Mouse (Mus musculus): ENCODE data around the gene Olfr1281. TPM values are rescaled to one million over a fixed set of nuclear protein-coding genes. Genes with fewer than 3 reads are reported as not detected.

Olfr1281 gene
- not detected in 2 replicates for polyA plus RNA-seq (2012; rRNA removed)

DNA sequence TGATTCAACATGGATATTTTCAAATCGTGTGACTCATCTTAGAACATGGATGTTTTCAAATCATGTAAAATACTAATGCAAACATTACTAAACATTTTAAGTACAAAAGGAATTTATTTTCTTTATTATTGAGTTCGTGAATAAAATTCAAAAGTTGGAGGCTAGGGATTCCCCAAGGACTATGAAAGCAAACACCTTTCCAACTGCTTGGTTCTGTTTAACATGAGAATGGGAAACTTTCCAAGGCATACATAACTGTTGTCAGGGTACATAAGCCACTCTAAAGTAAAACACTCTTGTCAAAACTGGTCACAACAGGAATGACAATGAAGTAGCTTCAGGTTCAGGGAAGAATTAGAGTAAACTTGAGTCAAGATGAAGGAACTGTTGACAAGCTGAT lies at the start of gene Olfr1281:
Olfr1281 (plus strand) TSS at position 301 of the 400 bp plus-strand sequence.

DNA sequence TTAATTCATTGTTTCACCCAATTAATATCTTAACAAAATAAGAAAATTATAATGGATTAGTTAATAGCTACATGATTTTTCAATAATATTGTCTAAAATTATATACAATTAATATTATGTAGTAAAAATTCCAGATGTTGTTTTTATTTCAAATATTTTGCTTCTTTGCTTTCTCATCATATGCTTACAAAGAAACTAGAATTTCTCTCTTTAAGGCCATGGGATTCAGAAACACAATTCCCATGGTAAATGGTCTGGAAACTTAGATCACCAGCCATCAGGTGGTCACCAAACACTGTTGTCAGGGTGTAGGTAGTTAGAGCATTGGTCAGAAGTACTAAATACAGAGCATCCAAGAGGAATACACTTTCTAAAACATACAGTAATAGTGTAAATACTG lies 36.5 kb upstream of the Olfr1281 start, which contains the start of gene Olfr1278:
Olfr1278 (plus strand) TSS at position 301 of the 400 bp plus-strand sequence.

DNA sequence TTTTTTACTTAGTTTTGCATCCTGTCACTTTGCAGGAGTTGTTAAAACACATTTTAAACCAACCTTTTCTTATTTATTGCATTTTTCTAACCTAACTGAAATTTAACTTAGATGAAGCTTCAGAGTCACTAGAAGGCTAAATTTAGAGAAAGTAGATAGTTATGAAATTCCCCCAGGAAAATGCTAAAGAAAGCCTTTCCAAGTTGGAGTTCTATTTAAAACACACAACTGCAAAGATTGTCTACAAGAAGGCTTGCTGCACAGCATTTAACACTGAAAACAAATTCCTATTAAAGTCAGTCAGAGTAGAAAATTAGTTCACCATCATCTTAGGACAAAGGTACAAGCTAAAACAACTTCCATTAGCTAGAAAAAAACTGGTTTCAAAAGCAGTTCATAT lies 25.9 kb upstream of the Olfr1281 start, which contains the start of gene Olfr1279:
Olfr1279 (plus strand) TSS at position 262 of the 400 bp plus-strand sequence.

DNA sequence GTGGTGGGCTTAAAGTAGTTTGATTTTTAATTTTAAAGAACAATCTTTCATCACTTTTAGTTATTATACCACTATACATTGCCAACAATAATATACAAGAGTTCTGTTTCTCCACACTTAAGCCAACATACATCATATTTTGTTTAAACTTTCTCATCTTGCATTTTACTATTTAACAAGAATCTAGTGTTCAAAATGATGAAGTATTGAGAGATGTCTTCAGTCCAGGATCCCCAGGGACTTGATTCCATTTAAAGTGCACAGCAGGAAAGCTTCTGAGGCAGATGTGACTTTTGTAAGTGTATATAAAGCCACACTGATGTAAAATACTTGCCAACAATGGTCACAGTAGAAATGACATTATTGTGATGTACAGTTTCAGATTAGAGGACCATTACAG lies 12.6 kb upstream of the Olfr1281 start, which contains the start of gene Olfr1280:
Olfr1280 (plus strand) TSS at position 301 of the 400 bp plus-strand sequence.

DNA sequence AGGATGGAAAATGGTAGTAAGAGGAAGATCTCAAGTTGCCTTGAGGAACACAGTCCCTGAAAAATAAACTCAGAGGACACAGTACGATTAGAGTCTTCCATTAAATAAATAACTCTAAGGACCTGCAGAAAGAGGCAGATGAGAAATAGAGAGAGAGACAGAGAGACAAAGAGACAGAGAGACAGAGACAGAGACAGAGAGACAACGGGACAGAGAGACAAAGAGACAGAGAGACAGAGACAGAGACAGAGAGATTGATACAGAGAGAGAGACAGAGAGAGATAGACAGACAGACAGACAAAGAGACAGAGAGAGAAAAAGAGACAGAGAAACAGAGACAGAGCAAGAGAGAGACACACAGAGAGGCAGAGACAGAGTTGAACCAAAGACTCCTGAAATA lies 9.7 kb downstream of the Olfr1281 start, which contains the start of gene Olfr1282:
Olfr1282 (minus strand) TSS at position 101 of the 400 bp plus-strand sequence.

DNA sequence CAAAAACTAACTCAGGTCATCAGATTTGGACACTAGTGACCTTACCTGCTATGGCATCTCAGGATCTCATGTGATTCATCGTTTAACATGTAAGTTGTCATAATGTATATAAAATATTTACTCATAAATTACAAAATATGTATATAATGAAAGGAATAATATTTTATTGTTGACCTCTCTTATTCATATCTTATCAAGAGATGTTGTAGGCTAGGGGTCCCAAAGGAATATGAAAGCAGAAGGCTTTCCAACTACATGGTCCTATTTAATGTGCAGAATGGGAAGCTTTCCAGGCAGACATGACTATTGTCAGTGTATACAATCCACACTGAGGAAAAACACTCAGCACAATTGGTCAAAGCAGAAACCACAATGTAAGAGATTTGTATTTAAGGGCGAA lies 40.2 kb downstream of the Olfr1281 start, which contains the start of gene Olfr1283:
Olfr1283 (plus strand) TSS at position 301 of the 400 bp plus-strand sequence.

DNA sequence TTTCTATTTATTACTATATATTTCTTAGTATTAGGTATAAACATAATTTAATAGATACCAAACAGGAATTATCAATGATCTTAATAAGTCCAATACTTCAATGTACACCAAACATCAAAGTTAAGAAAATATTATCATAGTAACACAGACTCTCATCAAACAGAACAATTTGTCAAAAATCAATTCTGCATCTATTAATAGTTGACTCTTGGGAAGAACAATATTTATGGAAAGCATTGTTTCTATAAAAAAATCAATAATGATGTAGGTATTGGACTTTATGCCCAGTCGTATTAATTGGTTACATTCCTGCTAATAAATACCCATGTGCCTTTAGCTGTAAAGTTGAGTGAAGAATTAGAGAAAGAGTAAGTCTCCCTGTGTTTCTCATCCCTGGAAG lies 48.9 kb downstream of the Olfr1281 start, which contains the start of gene Olfr1284:
Olfr1284 (plus strand) TSS at position 301 of the 400 bp plus-strand sequence.

Other genes with a start within 250 kb of the Olfr1281 start
- not detected in 2 replicates for gene Gm13941, start 220.5 kb upstream of the Olfr1281 start, polyA plus RNA-seq (2012; rRNA removed)
- not detected in 2 replicates for gene Gm15130, start 173.6 kb upstream of the Olfr1281 start, polyA plus RNA-seq (2012; rRNA removed)
- not detected in 2 replicates for gene 4930430A15Rik, start 96.9 kb upstream of the Olfr1281 start, polyA plus RNA-seq (2012; rRNA removed)
- gene Olfr1275, start 91.2 kb upstream of the Olfr1281 start, polyA plus RNA-seq (2012; rRNA removed): not detected in 2 replicates
- not detected in 2 replicates for gene Olfr1276, start 72.0 kb upstream of the Olfr1281 start, polyA plus RNA-seq (2012; rRNA removed)
- not detected in 2 replicates for gene Olfr1277, start 52.4 kb upstream of the Olfr1281 start, polyA plus RNA-seq (2012; rRNA removed)
- not detected in 2 replicates for gene Olfr1278, start 36.4 kb upstream of the Olfr1281 start, polyA plus RNA-seq (2012; rRNA removed)
- not detected in 2 replicates for gene Olfr1279, start 25.9 kb upstream of the Olfr1281 start, polyA plus RNA-seq (2012; rRNA removed)
- gene Olfr1280, start 12.5 kb upstream of the Olfr1281 start, polyA plus RNA-seq (2012; rRNA removed): not detected in 2 replicates
- not detected in 2 replicates for gene Olfr1282, start 9.6 kb downstream of the Olfr1281 start, polyA plus RNA-seq (2012; rRNA removed)
- gene Olfr1283, start 40.3 kb downstream of the Olfr1281 start, polyA plus RNA-seq (2012; rRNA removed): not detected in 2 replicates
- not detected in 2 replicates for gene Olfr1284, start 49.0 kb downstream of the Olfr1281 start, polyA plus RNA-seq (2012; rRNA removed)
- gene Olfr1286, start 96.6 kb downstream of the Olfr1281 start, polyA plus RNA-seq (2012; rRNA removed): not detected in 2 replicates
- gene Olfr1287, start 122.6 kb downstream of the Olfr1281 start, polyA plus RNA-seq (2012; rRNA removed): not detected in 2 replicates
- not detected in 2 replicates for gene Olfr1288, start 147.6 kb downstream of the Olfr1281 start, polyA plus RNA-seq (2012; rRNA removed)
- not detected in 2 replicates for gene Olfr1289, start 154.3 kb downstream of the Olfr1281 start, polyA plus RNA-seq (2012; rRNA removed)
- not detected in 2 replicates for gene Olfr1290, start 167.3 kb downstream of the Olfr1281 start, polyA plus RNA-seq (2012; rRNA removed)
- gene Olfr1291-ps1, start 170.7 kb downstream of the Olfr1281 start, polyA plus RNA-seq (2012; rRNA removed): not detected in 2 replicates
- not detected in 2 replicates for gene Olfr1293-ps, start 198.7 kb downstream of the Olfr1281 start, polyA plus RNA-seq (2012; rRNA removed)
- not detected in 2 replicates for gene Olfr1294, start 213.8 kb downstream of the Olfr1281 start, polyA plus RNA-seq (2012; rRNA removed)
- gene Olfr1295, start 243.2 kb downstream of the Olfr1281 start, polyA plus RNA-seq (2012; rRNA removed): not detected in 2 replicates

Measured in central nervous system, embryonic 18 days (tissue).